Comparison of ENCODE assay signal across 11 mouse cellular contexts in the genomic region with DNA sequence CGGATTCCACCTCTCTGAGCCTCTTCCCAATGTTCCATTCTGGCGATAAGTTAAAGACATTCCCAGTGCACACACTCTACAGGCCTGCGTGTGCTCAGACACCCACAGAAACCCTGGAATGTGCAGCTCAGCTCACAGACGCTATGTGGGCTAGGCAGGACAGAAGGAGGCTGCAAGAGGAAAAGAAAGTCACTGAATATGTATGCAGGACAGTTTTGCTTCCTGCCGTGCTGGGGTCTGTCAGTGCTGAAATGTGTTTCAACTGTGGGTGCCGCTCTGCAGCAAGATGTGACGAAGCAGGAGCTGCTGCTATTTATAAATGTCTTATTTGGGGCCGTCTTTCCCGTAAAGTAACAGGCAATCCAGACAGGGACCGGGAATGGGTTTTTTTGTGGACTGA. TPM values are rescaled to one million over a fixed set of nuclear protein-coding genes. Genes with fewer than 3 reads are reported as not detected.
DNase-seq lines count a peak whose midpoint lies in the region; ATAC-seq and TF ChIP-seq lines count a peak whose summit lies in the region.
"Had no signal": no experiment of that assay in that cellular context is flagged by ENCODE, and none has a peak within 500 bp of the region (broad histone marks: within the 10 kb centered on the region; RNA-seq: fewer than 3 reads in every experiment).

No protein-coding gene starts in this region.

- 0 out of 2 replicates have a peak overlapping the region, but pooled peaks have one; percentile 2 for H3K4me2 ChIP-seq in forebrain, postnatal 0 days (ENCODE audit: low read depth)
- no peak overlapping the region for H3K4me2 ChIP-seq in lung, postnatal 0 days (replicated peaks; ENCODE audit: low read depth, low read length)
- no peak overlapping the region for H3K4me2 ChIP-seq in midbrain, embryonic 13.5 days (replicated peaks)
- H3K4me2 ChIP-seq: hindbrain, embryonic 15.5 days had no signal

- no peaks in the 10 kb centered on the region for H3K27me3 ChIP-seq in forebrain, postnatal 0 days (ENCODE audit: insufficient read depth, low read length)
- H3K27me3 ChIP-seq in forebrain, embryonic 10.5 days (ENCODE audit: poor library complexity, severe bottlenecking) = no peaks in the 10 kb centered on the region
- H3K27me3 ChIP-seq in lung, postnatal 0 days (replicated peaks; ENCODE audit: insufficient read depth, low read length) = no peaks in the 10 kb centered on the region
- H3K27me3 ChIP-seq in midbrain, embryonic 13.5 days = no peaks in the 10 kb centered on the region
- H3K27me3 ChIP-seq: hindbrain, embryonic 15.5 days had no signal

- no peaks in the 10 kb centered on the region for H3K4me1 ChIP-seq in forebrain, postnatal 0 days (ENCODE audit: insufficient read depth)
- peaks cover 22% of the 10 kb centered on the region for H3K4me1 ChIP-seq in forebrain, embryonic 10.5 days
- H3K4me1 ChIP-seq in lung, postnatal 0 days (ENCODE audit: insufficient read depth, low read depth, low read length) = peaks cover 4% of the 10 kb centered on the region; the same call in 1 of the 2 replicates
- peaks cover 18% of the 10 kb centered on the region; the same call in 1 of the 2 replicates for H3K4me1 ChIP-seq in midbrain, embryonic 13.5 days (replicated peaks)

- no peak for TF ChIP-seq EP300 in lung, postnatal 0 days (IDR thresholded peaks at IDR 0.05)

- no peaks in the 10 kb centered on the region for H3K36me3 ChIP-seq in forebrain, postnatal 0 days (ENCODE audit: insufficient read depth)
- peaks cover 34% of the 10 kb centered on the region for H3K36me3 ChIP-seq in forebrain, embryonic 10.5 days (replicated peaks)
- H3K36me3 ChIP-seq in lung, postnatal 0 days (ENCODE audit: insufficient read depth, low read length) = no peaks in the 10 kb centered on the region
- H3K36me3 ChIP-seq in midbrain, embryonic 13.5 days = no peaks in the 10 kb centered on the region
- H3K36me3 ChIP-seq: hindbrain, embryonic 15.5 days had no signal

- peak overlapping the region; percentile 70 for H3K27ac ChIP-seq in forebrain, postnatal 0 days (ENCODE audit: low read depth, low read length)
- H3K27ac ChIP-seq in forebrain, embryonic 10.5 days = no peak overlapping the region
- no peak overlapping the region for H3K27ac ChIP-seq in lung, postnatal 0 days (ENCODE audit: low read length)
- no peak overlapping the region for H3K27ac ChIP-seq in midbrain, embryonic 13.5 days
- H3K27ac ChIP-seq: hindbrain, embryonic 15.5 days had no signal

- peak; percentile 70 for DNase-seq in forebrain, postnatal 0 days
- no peak for DNase-seq in forebrain, embryonic 10.5 days (ENCODE audit: extremely low spot score, low spot score)
- DNase-seq in lung, postnatal 0 days (ENCODE audit: low spot score) = peak; percentile 60
- no peak for DNase-seq in lung, postnatal 25 days (ENCODE audit: low spot score)
- DNase-seq in left cerebral cortex, adult 9 months (ENCODE audit: low spot score in 2 of 2) = peak; percentile 81 to 84
- DNase-seq in telencephalon, adult 2 months (ENCODE audit: low read depth, low spot score) = peak; percentile 94
- DNase-seq in gastrocnemius, postnatal 10 days = no peak
- DNase-seq: cerebellum, postnatal 14 days had no signal

- no peaks in the 10 kb centered on the region for H3K9me3 ChIP-seq in forebrain, postnatal 0 days (ENCODE audit: low read length)
- no peaks in the 10 kb centered on the region; the same call in 1 of the 2 replicates for H3K9me3 ChIP-seq in forebrain, embryonic 10.5 days
- no peaks in the 10 kb centered on the region for H3K9me3 ChIP-seq in lung, postnatal 0 days (ENCODE audit: low read length)
- H3K9me3 ChIP-seq in midbrain, embryonic 13.5 days = no peaks in the 10 kb centered on the region
- H3K9me3 ChIP-seq: hindbrain, embryonic 15.5 days had no signal

- ATAC-seq in forebrain, postnatal 0 days = peak; percentile 92
- ATAC-seq in lung, postnatal 0 days = 0 out of 2 replicates have a peak, but pooled peaks have one; percentile 34
- ATAC-seq in midbrain, embryonic 13.5 days = no peak
- ATAC-seq: activated CD4-positive, CD25-positive, alpha-beta regulatory T cell, adult 4 months had no signal

- no peak overlapping the region for H3K4me3 ChIP-seq in forebrain, postnatal 0 days (ENCODE audit: low read depth, low read length)
- H3K4me3 ChIP-seq in forebrain, embryonic 10.5 days = no peak overlapping the region
- H3K4me3 ChIP-seq in lung, postnatal 0 days (ENCODE audit: low read depth, low read length) = no peak overlapping the region
- H3K4me3 ChIP-seq in midbrain, embryonic 13.5 days (replicated peaks) = no peak overlapping the region
- H3K4me3 ChIP-seq: hindbrain, embryonic 15.5 days had no signal

- 43% methylated on average over 10 of the region's 10 CpGs for WGBS in forebrain, postnatal 0 days
- 88% methylated on average over 10 of the region's 10 CpGs for WGBS in forebrain, embryonic 10.5 days
- WGBS in lung, postnatal 0 days = 32% methylated on average over 10 of the region's 10 CpGs
- 68% methylated on average over 10 of the region's 10 CpGs for WGBS in midbrain, embryonic 13.5 days

- TF ChIP-seq CTCF in forebrain, postnatal 0 days (IDR thresholded peaks at IDR 0.05; ENCODE audit: low read depth) = peak; percentile 16
- peak; percentile 23 for TF ChIP-seq CTCF in lung, postnatal 0 days (IDR thresholded peaks at IDR 0.05)

- no peak overlapping the region for H3K9ac ChIP-seq in forebrain, postnatal 0 days
- no peak overlapping the region for H3K9ac ChIP-seq in lung, postnatal 0 days (replicated peaks; ENCODE audit: low read depth)
- no peak overlapping the region for H3K9ac ChIP-seq in midbrain, embryonic 13.5 days (replicated peaks)
- H3K9ac ChIP-seq: hindbrain, embryonic 15.5 days had no signal

RNA-seq across cellular contexts. Expression of gene Uck2, which starts 25.4 kb away (rescaled TPM):
- total RNA-seq in forebrain, postnatal 0 days (2014; rRNA removed) = 80.7 and 82.2 TPM in 2 replicates
- 48.2 and 59.3 TPM in 2 replicates for polyA plus RNA-seq in forebrain, postnatal 0 days (2015; fragmentation: Nextera tagmentation; extraction: Ambion mirVana)
- 135 TPM in 2 replicates for polyA plus RNA-seq in forebrain, embryonic 10.5 days (2016; fragmentation: Nextera tagmentation; extraction: Ambion mirVana)
- 21.6 and 22.9 TPM in 2 replicates for polyA plus RNA-seq in lung, postnatal 0 days (2015; fragmentation: Nextera tagmentation; extraction: Ambion mirVana)
- total RNA-seq in gastrocnemius, postnatal 10 days (2021) = 10 to 100 TPM; 25.1 to 32.1 TPM
- 67.6 and 70.1 TPM in 2 replicates for polyA plus RNA-seq in midbrain, embryonic 13.5 days (2015; fragmentation: Nextera tagmentation; extraction: Ambion mirVana)

RNA-seq across cellular contexts. Expression of gene Tmco1, which starts 48.5 kb away (rescaled TPM):
- 55.2 and 60.4 TPM in 2 replicates for total RNA-seq in forebrain, postnatal 0 days (2014; rRNA removed)
- polyA plus RNA-seq in forebrain, postnatal 0 days (2015; fragmentation: Nextera tagmentation; extraction: Ambion mirVana) = 70.0 and 76.7 TPM in 2 replicates
- polyA plus RNA-seq in forebrain, embryonic 10.5 days (2016; fragmentation: Nextera tagmentation; extraction: Ambion mirVana) = 73.4 and 77.1 TPM in 2 replicates
- polyA plus RNA-seq in lung, postnatal 0 days (2015; fragmentation: Nextera tagmentation; extraction: Ambion mirVana) = 94.7 and 99.7 TPM in 2 replicates
- total RNA-seq in gastrocnemius, postnatal 10 days (2021) = 10 to 100 TPM; 42.8 to 43.2 TPM
- polyA plus RNA-seq in midbrain, embryonic 13.5 days (2015; fragmentation: Nextera tagmentation; extraction: Ambion mirVana) = 75.3 and 76.9 TPM in 2 replicates

Comparison
In these comparisons a context has a peak if more than half of its experiments do, and no peak if none do; other contexts are left out.
1. DNase-seq: peak in forebrain, postnatal 0 days (single experiment), lung, postnatal 0 days (single experiment), left cerebral cortex, adult 9 months (2 of 2) and telencephalon, adult 2 months (single experiment); none in forebrain, embryonic 10.5 days (single experiment), lung, postnatal 25 days (single experiment) and gastrocnemius, postnatal 10 days (single experiment).